Mouse (Mus musculus) erythroid progenitor cell, adult 5-6 weeks (primary cell): ENCODE results near the gene Ifnk. TPM values are rescaled to one million over a fixed set of nuclear protein-coding genes. Genes with fewer than 3 reads are reported as not detected.

Experiments
- ATAC-seq: replicated peaks from 2 replicates; pipeline ENCODE4 v1.8.0; 2016; ENCODE audit warnings: moderate number of reproducible peaks, mild to moderate bottlenecking, moderate TSS enrichment, inconsistent platforms; ENCODE audit not compliant: poor library complexity, low FRiP score, severe bottlenecking
- total RNA-seq, 2 experiments: library from RNA; stranded (forward) in 1 of 2; stranded (reverse) in 1 of 2; fragments of 150-400 nt in 1 of 2; fragments of 186-747, 209-891 nt in 1 of 2; gene quantifications; 2 replicates each; pipeline versions ENCODE4 v1.2.3 to v1.2.4; 2015 to 2017; ENCODE audit warnings: low replicate concordance in 2 of 2

Gene Ifnk
- total RNA-seq, 2 experiments from 2014 or later = not detected

GRCm38 (mm10) chr4:35135806-35136205 lies 16.1 kb upstream of the Ifnk start:
- no peak for ATAC-seq

- ATAC-seq = no peak
Observed at GRCm38 (mm10) chr4:35136996-35137395, 14.9 kb upstream of the Ifnk start.

GRCm38 (mm10) chr4:35138077-35138476 lies 13.8 kb upstream of the Ifnk start:
- ATAC-seq = no peak

DNA sequence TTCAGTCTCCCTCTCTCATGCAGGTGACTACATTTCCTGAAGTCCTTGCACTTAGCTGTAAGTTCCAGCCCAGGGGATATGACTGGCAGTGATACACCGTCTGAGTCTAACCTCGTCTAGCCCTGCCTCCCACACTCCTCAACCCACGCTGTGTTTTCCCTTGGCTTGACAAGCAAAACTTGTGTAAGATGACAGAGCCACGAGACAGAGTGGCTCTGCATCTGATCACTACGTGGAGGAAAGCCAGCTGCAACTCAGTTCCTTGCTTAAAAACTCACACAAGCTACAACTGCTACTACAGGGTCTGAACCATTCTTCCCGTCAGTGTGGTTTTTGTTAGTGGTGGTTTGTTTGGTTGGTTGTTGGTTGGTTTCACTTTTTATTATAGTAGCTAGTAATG lies 11.5 kb upstream of the Ifnk start:
- ATAC-seq = no peak

DNA sequence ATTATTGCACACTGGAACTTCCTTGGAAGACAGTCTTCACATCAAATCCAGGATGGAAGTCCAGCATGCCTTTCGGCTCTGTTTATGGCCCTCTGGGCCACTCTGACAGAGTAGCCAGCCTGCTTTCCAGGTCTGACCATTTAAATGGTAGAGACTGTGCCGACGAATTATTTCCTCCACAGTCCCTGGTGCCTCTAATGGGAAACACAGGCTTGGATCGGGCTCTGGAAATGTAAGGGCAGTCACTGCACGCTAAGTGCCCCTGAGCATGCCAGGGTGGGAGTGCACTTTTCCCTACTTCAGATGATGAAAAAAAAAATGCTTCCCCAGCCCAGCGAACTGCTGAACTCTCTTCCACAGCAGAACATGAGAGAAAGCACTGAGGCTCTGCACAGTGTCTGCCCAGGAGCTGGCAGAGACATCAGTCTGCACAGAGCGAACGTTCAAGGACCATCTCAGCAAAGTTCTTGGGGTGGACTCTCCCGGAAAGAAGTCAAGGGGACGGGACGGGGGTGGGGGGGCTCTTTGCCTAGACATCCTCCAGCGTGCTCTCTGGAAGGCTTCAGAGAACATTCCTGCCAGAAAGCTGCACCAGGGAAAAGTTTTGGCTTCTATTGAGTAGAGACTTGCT lies 8.3 kb upstream of the Ifnk start:
- no peak for ATAC-seq

- ATAC-seq = no peak
Observed at GRCm38 (mm10) chr4:35145726-35146125, 6.1 kb upstream of the Ifnk start.

GRCm38 (mm10) chr4:35146597-35146996 lies 5.3 kb upstream of the Ifnk start:
- no peak for ATAC-seq

- no peak for ATAC-seq
Observed at GRCm38 (mm10) chr4:35148326-35148725, 3.5 kb upstream of the Ifnk start.

- ATAC-seq = no peak
Observed at GRCm38 (mm10) chr4:35150706-35151105, 1.1 kb upstream of the Ifnk start.

GRCm38 (mm10) chr4:35154051-35154450 lies 2.2 kb downstream of the Ifnk start:
- ATAC-seq = no peak

GRCm38 (mm10) chr4:35155132-35155922 lies 3.5 kb downstream of the Ifnk start:
- ATAC-seq = no peak

DNA sequence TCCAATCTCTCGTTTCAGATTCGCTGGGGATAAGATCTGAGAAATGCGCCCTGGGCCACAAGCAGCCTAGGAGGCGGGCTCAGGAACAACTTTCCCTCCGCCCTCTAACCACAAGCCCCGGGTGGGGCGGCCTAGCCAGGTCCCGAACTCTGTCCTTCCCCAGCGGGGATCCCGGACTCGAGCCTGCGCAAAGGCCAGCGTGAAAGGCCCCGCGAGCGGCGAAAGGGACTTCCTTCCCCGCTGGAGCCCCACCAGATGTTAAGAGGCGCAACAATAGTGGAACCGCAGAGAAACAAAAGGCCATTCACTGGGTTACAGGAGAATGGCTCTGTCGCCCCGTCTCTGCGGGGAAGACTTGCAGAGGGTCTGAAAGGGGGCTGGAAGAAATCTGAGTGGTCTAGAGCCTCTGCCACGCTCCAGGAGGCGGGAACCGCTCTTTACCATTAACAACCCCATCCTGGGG lies 4.3 kb downstream of the Ifnk start:
- ATAC-seq = 0 out of 2 replicates have a peak, but pooled peaks have one; percentile 25

- ATAC-seq = peak; percentile 89
Observed at GRCm38 (mm10) chr4:35156751-35157611, 5.1 kb downstream of the Ifnk start, which contains the start of gene Mob3b. TSS of gene Mob3b (minus strand) at chr4:35157484.

DNA sequence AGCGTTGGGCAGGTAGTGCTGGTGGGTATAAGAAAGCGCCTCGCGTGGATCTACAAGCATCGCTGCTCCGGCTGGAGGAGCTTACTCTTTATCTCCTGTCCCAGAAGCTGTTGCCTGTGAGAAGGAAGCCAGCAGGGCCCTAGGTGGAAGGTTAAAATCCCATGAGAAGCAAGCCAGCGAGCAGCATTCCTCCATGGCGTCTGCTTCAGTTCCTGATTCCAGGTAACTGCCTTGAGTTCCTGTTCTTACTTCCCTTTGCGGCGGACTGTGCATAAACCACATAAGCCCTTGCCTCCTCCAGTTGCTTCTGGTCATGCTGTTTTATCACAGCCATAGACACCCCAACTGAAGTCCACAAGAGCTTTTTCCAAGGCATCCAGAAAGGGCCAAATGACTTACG lies 6.0 kb downstream of the Ifnk start:
- ATAC-seq = no peak

DNA sequence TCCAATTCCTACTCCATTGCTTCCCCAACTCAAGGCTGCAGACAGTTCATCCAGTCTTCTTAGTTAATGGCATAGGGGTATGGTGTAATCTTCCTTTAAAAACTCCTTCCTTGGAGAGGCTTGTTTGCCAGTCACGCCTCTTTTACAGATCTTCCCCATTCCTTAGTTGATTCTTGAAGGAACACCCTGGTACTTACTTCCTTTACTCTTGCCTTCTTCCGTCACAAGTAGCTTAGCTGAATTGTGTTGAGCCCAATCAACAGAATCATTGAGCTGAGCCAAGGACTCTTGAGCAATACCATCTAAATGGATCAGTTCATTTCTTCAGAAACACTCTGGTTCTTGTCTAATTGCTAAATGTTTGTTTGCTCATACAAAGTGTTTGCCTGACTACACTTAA lies 13.4 kb downstream of the Ifnk start:
- ATAC-seq = no peak

DNA sequence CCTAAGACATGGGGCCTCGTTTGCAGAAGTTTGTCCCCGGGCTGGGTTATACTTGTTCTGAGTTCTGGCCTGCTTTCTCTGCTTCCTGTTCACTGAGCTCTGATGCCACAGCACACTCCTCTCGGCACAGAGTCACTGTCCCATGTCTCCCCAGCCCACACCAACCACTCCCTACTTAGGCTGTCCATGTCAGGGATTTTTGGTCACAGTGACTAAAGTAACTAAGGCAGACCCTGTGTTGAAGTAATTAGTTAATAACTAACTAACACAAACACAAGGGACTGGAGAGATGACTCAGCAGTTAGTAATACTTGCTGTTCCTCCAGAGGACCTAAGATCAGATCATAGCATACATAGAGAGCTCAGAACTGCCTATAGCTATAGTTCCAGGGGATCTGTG lies 14.1 kb downstream of the Ifnk start:
- peak; percentile 42; the same call in 1 of the 2 replicates for ATAC-seq

DNA sequence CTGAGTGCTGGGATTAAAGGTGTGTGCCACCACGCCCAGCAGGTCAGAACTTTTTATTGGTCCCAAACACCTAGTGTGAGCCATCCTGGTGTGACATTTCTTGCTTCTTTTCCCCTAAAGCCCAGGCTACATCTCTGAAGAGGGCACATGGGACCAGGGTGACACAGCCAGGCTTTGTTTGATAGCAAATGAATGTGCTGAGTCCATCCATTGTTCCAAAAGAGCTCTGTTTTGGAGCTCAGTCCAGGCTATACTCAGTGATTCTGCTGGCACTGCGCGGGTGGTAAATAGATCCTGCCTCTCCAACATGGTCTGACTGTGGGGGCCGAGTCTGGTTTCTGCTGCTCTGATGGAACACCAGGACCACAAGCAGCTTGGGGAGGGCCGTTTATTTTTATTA lies 16.0 kb downstream of the Ifnk start:
- no peak for ATAC-seq

DNA sequence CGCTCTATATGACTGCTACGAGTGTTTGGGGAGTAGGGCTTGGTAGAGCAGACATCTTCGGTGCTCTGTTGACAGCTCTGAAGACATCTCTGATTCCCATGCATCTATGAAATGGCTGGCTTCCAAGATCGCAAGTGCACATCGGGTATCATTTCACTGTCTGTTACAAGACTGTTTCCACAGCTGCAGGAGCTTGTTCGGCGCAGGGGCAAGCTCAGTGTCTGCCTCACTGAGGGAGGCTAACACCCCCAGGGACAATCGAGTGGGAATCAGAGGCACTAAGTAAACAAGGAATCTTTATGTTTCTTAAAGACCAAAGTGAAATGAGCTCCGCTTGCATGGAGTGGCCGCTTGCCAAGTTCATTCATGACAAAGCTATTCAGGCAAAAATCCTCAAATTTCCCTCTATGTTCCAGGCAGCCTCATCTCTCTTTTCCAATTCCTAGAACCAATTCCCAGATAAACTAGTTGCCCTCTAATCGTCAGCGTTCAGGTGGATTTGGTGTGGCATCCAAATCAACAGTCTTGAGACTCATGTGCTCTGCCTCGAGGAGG lies 17.8 kb downstream of the Ifnk start:
- ATAC-seq = no peak

DNA sequence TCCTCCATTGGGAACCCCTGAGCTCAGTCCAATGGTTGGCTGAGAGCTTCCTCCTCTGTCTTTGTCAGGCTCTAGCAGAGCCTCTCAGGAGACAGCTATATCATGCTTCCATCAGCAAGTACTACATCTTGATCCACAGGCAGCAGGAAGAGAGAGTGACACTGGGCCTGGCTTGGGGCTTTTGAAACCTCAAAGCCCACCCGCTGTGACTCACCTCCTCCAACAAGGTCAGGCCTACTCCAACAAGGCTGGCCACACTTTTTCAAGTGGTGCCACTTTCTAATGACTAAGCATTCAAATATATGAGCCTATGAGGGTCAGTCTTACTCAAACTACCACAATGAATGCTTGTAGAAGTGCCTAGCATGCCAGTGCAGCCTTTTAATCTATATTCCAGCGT lies 20.6 kb downstream of the Ifnk start:
- ATAC-seq = no peak

- ATAC-seq = no peak
Observed at GRCm38 (mm10) chr4:35173551-35173950, 21.7 kb downstream of the Ifnk start.
